Mouse (Mus musculus): Measurements from ENCODE around the gene Pde4a. TPM values are rescaled to one million over a fixed set of nuclear protein-coding genes. Genes with fewer than 3 reads are reported as not detected.
"Not testable (repeated sequence)": the region's sequence is repeated elsewhere in the genome, so short reads cannot be mapped to it uniquely, and the experiment has no call there.

Gene Pde4a
- polyA plus RNA-seq, 1 experiment = 9.5 TPM

GRCm38 (mm10) chr9:21190670-21191069 lies 25.2 kb downstream of the Pde4a start:
- peaks cover 6% of the 10 kb centered on the region for H3K4me1 ChIP-seq (ENCODE audit: control insufficient read depth, insufficient read depth, low read length)
- no peaks in the 10 kb centered on the region for H3K36me3 ChIP-seq (ENCODE audit: control insufficient read depth, insufficient read depth, low read length, poor library complexity, severe bottlenecking)
- TF ChIP-seq EP300 (IDR thresholded peaks at IDR 0.05; ENCODE audit: insufficient read depth, low read depth, low read length) (no peak), POLR2A (IDR thresholded peaks at IDR 0.05; ENCODE audit: insufficient read depth, low read length) (no peak), CTCF (IDR thresholded peaks at IDR 0.05; ENCODE audit: low read depth, low read length) (no peak)
- H3K27ac ChIP-seq (ENCODE audit: insufficient read depth, low read length) = no peak overlapping the region; the same call in 1 of the 2 replicates
- no peaks in the 10 kb centered on the region for H3K9me3 ChIP-seq (replicated peaks; ENCODE audit: control insufficient read depth, insufficient read depth, low read length, poor library complexity, severe bottlenecking)
- no peak overlapping the region for H3K9ac ChIP-seq (ENCODE audit: low read depth, poor library complexity, severe bottlenecking)
- H3K27me3 ChIP-seq (ENCODE audit: control insufficient read depth, insufficient read depth, low read length, poor library complexity, severe bottlenecking) = no peaks in the 10 kb centered on the region
- H3K4me3 ChIP-seq (ENCODE audit: low read depth, low read length) = no peak overlapping the region

- H3K36me3 ChIP-seq (ENCODE audit: control insufficient read depth, insufficient read depth, low read length, poor library complexity, severe bottlenecking) = no peaks in the 10 kb centered on the region
- H3K27me3 ChIP-seq (ENCODE audit: control insufficient read depth, insufficient read depth, low read length, poor library complexity, severe bottlenecking) = no peaks in the 10 kb centered on the region
- H3K27ac ChIP-seq (ENCODE audit: insufficient read depth, low read length) = no peak overlapping the region
- no peak overlapping the region for H3K9ac ChIP-seq (ENCODE audit: low read depth, poor library complexity, severe bottlenecking)
- no peak overlapping the region for H3K4me3 ChIP-seq (ENCODE audit: low read depth, low read length)
- H3K9me3 ChIP-seq (replicated peaks; ENCODE audit: control insufficient read depth, insufficient read depth, low read length, poor library complexity, severe bottlenecking) = no peaks in the 10 kb centered on the region
- H3K4me1 ChIP-seq (ENCODE audit: control insufficient read depth, insufficient read depth, low read length) = peaks cover 7% of the 10 kb centered on the region
- TF ChIP-seq CTCF (IDR thresholded peaks at IDR 0.05; ENCODE audit: low read depth, low read length) (no peak), EP300 (IDR thresholded peaks at IDR 0.05; ENCODE audit: insufficient read depth, low read depth, low read length) (no peak), POLR2A (IDR thresholded peaks at IDR 0.05; ENCODE audit: insufficient read depth, low read length) (no peak)
Observed at GRCm38 (mm10) chr9:21193786-21194185, 28.3 kb downstream of the Pde4a start.

GRCm38 (mm10) chr9:21194787-21195493 lies 29.4 kb downstream of the Pde4a start:
- Histone ChIP-seq H3K27ac (ENCODE audit: insufficient read depth, low read length) (no peak overlapping the region), H3K4me3 (ENCODE audit: low read depth, low read length) (no peak overlapping the region), H3K27me3 (ENCODE audit: control insufficient read depth, insufficient read depth, low read length, poor library complexity, severe bottlenecking) (no peaks in the 10 kb centered on the region), H3K36me3 (ENCODE audit: control insufficient read depth, insufficient read depth, low read length, poor library complexity, severe bottlenecking) (no peaks in the 10 kb centered on the region), H3K9ac (ENCODE audit: low read depth, poor library complexity, severe bottlenecking) (no peak overlapping the region), H3K9me3 (replicated peaks; ENCODE audit: control insufficient read depth, insufficient read depth, low read length, poor library complexity, severe bottlenecking) (no peaks in the 10 kb centered on the region), H3K4me1 (ENCODE audit: control insufficient read depth, insufficient read depth, low read length) (peaks cover 7% of the 10 kb centered on the region)
- TF ChIP-seq CTCF (IDR thresholded peaks at IDR 0.05; ENCODE audit: low read depth, low read length) (no peak), EP300 (IDR thresholded peaks at IDR 0.05; ENCODE audit: insufficient read depth, low read depth, low read length) (no peak), POLR2A (IDR thresholded peaks at IDR 0.05; ENCODE audit: insufficient read depth, low read length) (no peak)

- H3K4me3 ChIP-seq (ENCODE audit: low read depth, low read length); H3K27me3 ChIP-seq (ENCODE audit: control insufficient read depth, insufficient read depth, low read length, poor library complexity, severe bottlenecking); H3K9ac ChIP-seq (ENCODE audit: low read depth, poor library complexity, severe bottlenecking); H3K36me3 ChIP-seq (ENCODE audit: control insufficient read depth, insufficient read depth, low read length, poor library complexity, severe bottlenecking); H3K9me3 ChIP-seq (replicated peaks; ENCODE audit: control insufficient read depth, insufficient read depth, low read length, poor library complexity, severe bottlenecking); H3K4me1 ChIP-seq (ENCODE audit: control insufficient read depth, insufficient read depth, low read length): not testable (repeated sequence)
- 0 out of 2 replicates have a peak overlapping the region, but pooled peaks have one; percentile 5 for H3K27ac ChIP-seq (ENCODE audit: insufficient read depth, low read length)
Observed at GRCm38 (mm10) chr9:21195736-21196505, 30.4 kb downstream of the Pde4a start.

GRCm38 (mm10) chr9:21196521-21197433 lies 31.3 kb downstream of the Pde4a start:
- peak overlapping the region; percentile 20 for H3K4me3 ChIP-seq (ENCODE audit: low read depth, low read length)
- TF ChIP-seq EP300 (IDR thresholded peaks at IDR 0.05; ENCODE audit: insufficient read depth, low read depth, low read length) (no peak), POLR2A (IDR thresholded peaks at IDR 0.05; ENCODE audit: insufficient read depth, low read length) (no peak), CTCF (IDR thresholded peaks at IDR 0.05; ENCODE audit: low read depth, low read length) (no peak)
- no peaks in the 10 kb centered on the region for H3K27me3 ChIP-seq (ENCODE audit: control insufficient read depth, insufficient read depth, low read length, poor library complexity, severe bottlenecking)
- peaks cover 7% of the 10 kb centered on the region for H3K4me1 ChIP-seq (ENCODE audit: control insufficient read depth, insufficient read depth, low read length)
- H3K9ac ChIP-seq (ENCODE audit: low read depth, poor library complexity, severe bottlenecking) = no peak overlapping the region
- H3K9me3 ChIP-seq (replicated peaks; ENCODE audit: control insufficient read depth, insufficient read depth, low read length, poor library complexity, severe bottlenecking) = no peaks in the 10 kb centered on the region
- H3K36me3 ChIP-seq (ENCODE audit: control insufficient read depth, insufficient read depth, low read length, poor library complexity, severe bottlenecking) = no peaks in the 10 kb centered on the region
- no peak overlapping the region for H3K27ac ChIP-seq (ENCODE audit: insufficient read depth, low read length)

Data from ES-Bruce4 (cell line).